Mouse (Mus musculus) liver, adult 2 months (tissue): ENCODE results near the gene Il18r1.

Experiments
- CTCF ChIP-seq: fragments of 200-500 bp; IDR thresholded peaks from 2 replicates; pipeline ENCODE4 v1.5.1; 2011; ENCODE audit warnings: low read depth, low read length, control low read depth
- POLR2A ChIP-seq: fragments of 200-500 bp; IDR thresholded peaks from 2 replicates; pipeline ENCODE4 v1.6.1; 2011; ENCODE audit warnings: low read length, control low read depth; ENCODE audit not compliant: insufficient read depth; ENCODE audit errors: extremely low read depth

GRCm38 (mm10) chr1:40427270-40427669, 38.1 kb upstream of the Il18r1 start:
- no peak for TF ChIP-seq CTCF
- TF ChIP-seq POLR2A, result no peak
